Mouse (Mus musculus): Measurements from ENCODE around the gene Hba-a1. TPM values are rescaled to one million over a fixed set of nuclear protein-coding genes. Genes with fewer than 3 reads are reported as not detected.

Gene Hba-a1
- total and polyA plus RNA-seq, 2 experiments from 2014 or later, result 497 to 930 TPM

DNA sequence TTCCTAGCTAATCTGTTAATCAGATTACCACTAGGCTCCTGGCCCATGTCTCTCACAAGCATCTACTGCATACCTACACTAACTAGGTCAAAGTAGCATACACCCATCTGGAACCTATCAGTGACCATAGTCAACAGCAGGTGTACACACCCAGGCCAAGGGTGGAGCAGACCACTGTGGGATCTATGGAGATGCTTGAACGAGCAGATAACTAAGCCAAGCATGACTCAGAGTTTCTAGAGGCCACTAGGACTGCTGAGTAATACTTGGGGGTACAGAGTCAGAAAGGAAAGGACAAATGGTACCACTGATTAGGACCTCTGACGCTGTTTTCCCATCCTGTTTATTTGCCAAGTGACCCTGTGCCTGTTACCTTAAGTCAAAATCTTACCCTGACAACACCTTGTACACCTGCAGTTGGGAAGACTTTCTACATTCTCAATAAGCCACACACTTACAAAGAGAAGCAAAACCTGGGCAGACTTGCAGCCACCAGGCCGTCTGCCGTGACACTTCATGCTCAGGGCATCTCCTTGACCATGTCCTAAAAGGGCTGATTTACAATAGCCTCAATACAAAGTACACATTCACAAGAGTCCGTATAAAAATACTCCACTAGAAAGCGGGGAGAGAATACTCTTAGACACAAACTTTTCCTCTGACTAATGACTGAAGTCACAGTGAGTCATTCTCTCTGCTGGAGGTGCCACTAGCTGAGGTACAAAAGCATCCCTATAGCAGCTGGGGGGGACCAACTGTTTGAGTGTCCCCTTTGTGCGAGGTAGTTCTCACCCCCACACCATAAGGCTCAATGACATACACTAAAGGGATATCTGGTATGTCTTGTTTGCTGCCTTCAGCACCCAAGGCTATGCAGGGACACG is 32.2 kb upstream of the Hba-a1 start:
- no peak overlapping the region for H3K4me2 ChIP-seq (ENCODE audit: low read depth, low read length, poor library complexity, severe bottlenecking)
- TF ChIP-seq CTCF (IDR thresholded peaks at IDR 0.05), result no peak
- no peaks in the 10 kb centered on the region for H3K9me3 ChIP-seq (ENCODE audit: low read length)
- no peak overlapping the region for H3K4me3 ChIP-seq (ENCODE audit: low read depth, low read length)
- no peaks in the 10 kb centered on the region for H3K27me3 ChIP-seq (ENCODE audit: insufficient read depth, low read length)
- H3K27ac ChIP-seq (ENCODE audit: low read depth, low read length), result no peak overlapping the region
- no peak overlapping the region for H3K9ac ChIP-seq (replicated peaks; ENCODE audit: low read length, poor library complexity, severe bottlenecking)
- no peaks in the 10 kb centered on the region for H3K4me1 ChIP-seq (ENCODE audit: insufficient read depth, low read length)
- 89% methylated on average over 8 of the region's 8 CpGs for WGBS
- DNase-seq (ENCODE audit: low spot score) (no peak), ATAC-seq (ENCODE audit: low FRiP score) (no peak)
- peaks cover 24% of the 10 kb centered on the region for H3K36me3 ChIP-seq (ENCODE audit: insufficient read depth, low read length)

DNA sequence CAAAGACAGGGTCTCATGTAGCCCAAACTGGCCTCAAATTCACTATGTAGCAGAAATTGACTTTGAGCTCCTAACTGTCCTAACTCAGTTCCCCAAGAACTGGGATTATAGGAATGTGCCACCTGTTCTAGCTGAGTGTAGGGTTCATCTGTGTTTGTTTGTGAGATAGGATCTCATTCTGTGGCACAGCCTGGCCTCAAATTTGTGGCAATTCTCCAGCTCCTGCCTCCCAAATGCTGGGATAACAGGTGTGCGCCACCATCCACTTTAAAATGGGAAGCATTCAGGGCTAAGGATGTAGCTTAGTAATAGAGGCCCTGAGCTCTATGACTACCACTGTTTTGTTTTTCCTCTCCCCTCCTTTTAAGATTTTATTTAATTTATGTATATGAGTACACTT is 30.2 kb upstream of the Hba-a1 start:
- H3K4me2 ChIP-seq (ENCODE audit: low read depth, low read length, poor library complexity, severe bottlenecking), result no peak overlapping the region
- TF ChIP-seq CTCF (IDR thresholded peaks at IDR 0.05), result no peak
- H3K4me1 ChIP-seq (ENCODE audit: insufficient read depth, low read length), result no peaks in the 10 kb centered on the region
- H3K9me3 ChIP-seq (ENCODE audit: low read length), result no peaks in the 10 kb centered on the region
- H3K4me3 ChIP-seq (ENCODE audit: low read depth, low read length), result no peak overlapping the region
- DNase-seq (ENCODE audit: low spot score) (no peak), ATAC-seq (ENCODE audit: low FRiP score) (no peak)
- no peaks in the 10 kb centered on the region for H3K27me3 ChIP-seq (ENCODE audit: insufficient read depth, low read length)
- H3K9ac ChIP-seq (replicated peaks; ENCODE audit: low read length, poor library complexity, severe bottlenecking), result no peak overlapping the region
- peaks cover 16% of the 10 kb centered on the region for H3K36me3 ChIP-seq (ENCODE audit: insufficient read depth, low read length)
- WGBS, result 95% methylated on average over 1 of the region's 1 CpGs
- no peak overlapping the region for H3K27ac ChIP-seq (ENCODE audit: low read depth, low read length)

DNA sequence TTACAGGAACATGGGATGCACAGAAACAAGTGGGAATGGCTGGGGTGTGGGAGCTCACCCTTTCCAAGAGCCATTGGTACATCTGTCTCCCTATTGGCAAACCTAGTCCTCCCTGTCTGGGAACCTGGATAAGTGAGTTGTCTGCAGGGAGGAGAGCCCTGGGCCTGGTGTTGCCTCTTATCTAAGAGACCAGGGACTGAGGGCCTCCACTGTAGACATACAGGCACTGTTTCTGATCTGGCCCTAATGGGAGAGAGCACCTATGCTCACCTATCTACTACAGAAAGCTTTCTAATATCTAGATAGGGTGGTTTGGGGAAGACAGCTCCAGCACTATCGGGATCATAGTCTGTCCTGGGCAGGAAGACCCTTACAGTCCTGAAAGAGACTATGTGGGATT is 27.2 kb upstream of the Hba-a1 start:
- ATAC-seq (ENCODE audit: low FRiP score) (no peak), DNase-seq (ENCODE audit: low spot score) (no peak)
- H3K4me1 ChIP-seq (ENCODE audit: insufficient read depth, low read length), result no peaks in the 10 kb centered on the region
- H3K36me3 ChIP-seq (ENCODE audit: insufficient read depth, low read length), result peaks cover 10% of the 10 kb centered on the region
- no peak overlapping the region for H3K27ac ChIP-seq (ENCODE audit: low read depth, low read length)
- 95% methylated on average over 1 of the region's 1 CpGs for WGBS
- H3K9me3 ChIP-seq (ENCODE audit: low read length), result no peaks in the 10 kb centered on the region
- H3K9ac ChIP-seq (replicated peaks; ENCODE audit: low read length, poor library complexity, severe bottlenecking), result no peak overlapping the region
- H3K4me2 ChIP-seq (ENCODE audit: low read depth, low read length, poor library complexity, severe bottlenecking), result no peak overlapping the region
- H3K4me3 ChIP-seq (ENCODE audit: low read depth, low read length), result no peak overlapping the region
- no peaks in the 10 kb centered on the region for H3K27me3 ChIP-seq (ENCODE audit: insufficient read depth, low read length)
- TF ChIP-seq CTCF (IDR thresholded peaks at IDR 0.05), result no peak

DNA sequence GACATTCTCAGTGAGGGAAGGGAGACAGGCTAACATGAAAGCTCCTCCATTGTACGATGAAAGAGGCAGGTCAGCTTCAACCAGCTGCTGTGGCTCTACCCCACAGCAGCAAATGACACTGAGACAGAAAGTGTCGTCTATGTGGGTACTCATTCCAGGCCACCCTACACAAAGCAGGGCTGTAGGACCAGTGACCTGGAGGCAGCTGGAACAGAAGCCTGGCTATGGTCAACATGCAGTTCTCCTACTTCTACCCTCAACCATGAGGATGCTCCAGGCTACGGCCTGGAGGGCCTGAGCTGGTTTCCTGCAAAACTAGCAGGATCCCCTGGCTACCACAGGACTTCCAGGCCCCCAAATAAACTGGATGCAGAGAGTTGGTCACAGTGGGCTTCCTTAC is 26.7 kb upstream of the Hba-a1 start:
- no peak overlapping the region for H3K27ac ChIP-seq (ENCODE audit: low read depth, low read length)
- no peaks in the 10 kb centered on the region for H3K4me1 ChIP-seq (ENCODE audit: insufficient read depth, low read length)
- no peaks in the 10 kb centered on the region for H3K9me3 ChIP-seq (ENCODE audit: low read length)
- ATAC-seq (ENCODE audit: low FRiP score) (no peak), DNase-seq (ENCODE audit: low spot score) (no peak)
- 95% methylated on average over 3 of the region's 3 CpGs for WGBS
- H3K36me3 ChIP-seq (ENCODE audit: insufficient read depth, low read length), result peaks cover 10% of the 10 kb centered on the region
- TF ChIP-seq CTCF (IDR thresholded peaks at IDR 0.05), result no peak
- no peak overlapping the region for H3K4me2 ChIP-seq (ENCODE audit: low read depth, low read length, poor library complexity, severe bottlenecking)
- no peak overlapping the region for H3K9ac ChIP-seq (replicated peaks; ENCODE audit: low read length, poor library complexity, severe bottlenecking)
- H3K4me3 ChIP-seq (ENCODE audit: low read depth, low read length), result no peak overlapping the region
- no peaks in the 10 kb centered on the region for H3K27me3 ChIP-seq (ENCODE audit: insufficient read depth, low read length)

DNA sequence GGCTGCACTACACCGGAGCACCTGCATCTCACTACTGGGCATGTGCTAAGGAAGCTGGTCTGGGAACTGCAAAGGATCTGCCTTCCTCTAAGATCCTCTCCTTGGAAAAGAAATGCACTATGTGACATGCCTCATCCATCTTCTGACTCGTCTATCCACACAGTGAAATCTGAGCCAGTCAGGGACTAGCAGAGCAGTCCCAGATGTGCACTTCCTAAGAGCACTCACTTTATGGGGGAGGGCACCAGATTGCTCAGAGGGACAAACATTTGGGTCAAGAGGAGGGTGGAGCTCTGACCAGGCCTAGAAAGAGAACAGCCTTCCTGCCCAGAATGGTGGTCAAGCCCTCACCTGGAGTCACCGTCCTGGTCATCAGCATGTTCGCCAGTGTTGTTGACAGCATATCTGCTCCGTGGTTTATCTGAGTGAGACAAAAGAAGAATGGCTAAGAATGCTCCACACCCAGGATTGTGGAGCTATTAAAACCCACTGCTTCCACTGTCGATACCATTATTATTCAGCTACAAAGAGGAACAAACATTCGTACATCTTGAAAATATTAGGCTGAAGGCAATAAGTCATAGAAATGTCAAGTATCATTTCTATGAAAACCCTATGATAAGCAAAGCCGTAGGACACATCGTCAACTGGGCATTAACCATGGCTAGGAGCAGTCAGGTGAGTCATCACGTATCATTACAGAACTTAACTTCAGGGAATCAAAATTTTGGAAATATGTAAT is 20.5 kb upstream of the Hba-a1 start:
- WGBS, result 94% methylated on average over 10 of the region's 10 CpGs
- Histone ChIP-seq H3K9me3 (ENCODE audit: low read length) (no peaks in the 10 kb centered on the region), H3K4me1 (ENCODE audit: insufficient read depth, low read length) (no peaks in the 10 kb centered on the region), H3K4me2 (ENCODE audit: low read depth, low read length, poor library complexity, severe bottlenecking) (no peak overlapping the region), H3K27ac (ENCODE audit: low read depth, low read length) (no peak overlapping the region), H3K4me3 (ENCODE audit: low read depth, low read length) (no peak overlapping the region), H3K9ac (replicated peaks; ENCODE audit: low read length, poor library complexity, severe bottlenecking) (no peak overlapping the region), H3K27me3 (ENCODE audit: insufficient read depth, low read length) (no peaks in the 10 kb centered on the region), H3K36me3 (ENCODE audit: insufficient read depth, low read length) (peaks cover 17% of the 10 kb centered on the region)
- DNase-seq (ENCODE audit: low spot score) (no peak), ATAC-seq (ENCODE audit: low FRiP score) (no peak)
- no peak for TF ChIP-seq CTCF (IDR thresholded peaks at IDR 0.05)

Data from midbrain, postnatal 0 days (tissue).